Comparison of ENCODE assay signal across 17 mouse cellular contexts in the genomic region with DNA sequence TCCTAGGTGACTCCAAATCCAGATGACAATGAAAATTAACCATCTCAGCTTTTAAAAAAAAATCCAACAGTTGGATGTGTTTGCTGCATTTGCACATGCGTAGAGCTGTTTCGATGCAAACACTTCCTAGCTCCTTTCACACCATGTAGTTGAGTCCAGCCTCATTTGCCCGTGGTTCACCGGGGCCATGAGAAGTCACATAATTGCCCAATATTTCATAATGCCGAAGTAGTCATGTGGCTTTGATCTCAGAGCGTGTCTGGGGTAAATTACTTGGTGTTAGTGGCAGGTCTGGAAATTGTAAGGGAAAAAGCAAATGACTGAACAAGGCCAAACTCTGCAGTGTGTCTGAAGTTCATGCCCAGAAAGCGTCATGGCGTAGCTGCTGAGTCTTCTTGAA.
"Had no signal": no experiment of that assay in that cellular context is flagged by ENCODE, and none has a peak within 500 bp of the region (broad histone marks: within the 10 kb centered on the region; RNA-seq: fewer than 3 reads in every experiment).

No protein-coding gene starts in this region.

- H3K36me3 ChIP-seq: limb, embryonic 12.5 days; liver, embryonic 13.5 days; lung, embryonic 15.5 days; midbrain, embryonic 12.5 days; neural tube, embryonic 13.5 days had no signal

- H3K9ac ChIP-seq: limb, embryonic 12.5 days; liver, embryonic 13.5 days; liver, postnatal 0 days; lung, embryonic 15.5 days; midbrain, embryonic 12.5 days; neural tube, embryonic 13.5 days had no signal

- H3K27me3 ChIP-seq: limb, embryonic 12.5 days; liver, embryonic 13.5 days; lung, embryonic 15.5 days; midbrain, embryonic 12.5 days; neural tube, embryonic 13.5 days had no signal

- ATAC-seq: liver, postnatal 0 days; midbrain, embryonic 16.5 days had no signal

- H3K27ac ChIP-seq: left cerebral cortex, adult 2 months; limb, embryonic 12.5 days; liver, embryonic 13.5 days; lung, embryonic 15.5 days; macrophage; midbrain, embryonic 12.5 days; neural tube, embryonic 13.5 days had no signal

- H3K4me3 ChIP-seq: left cerebral cortex, adult 2 months; limb, embryonic 12.5 days; liver, embryonic 13.5 days; lung, embryonic 15.5 days; midbrain, embryonic 12.5 days; neural tube, embryonic 13.5 days had no signal

- H3K9me3 ChIP-seq: limb, embryonic 12.5 days; liver, embryonic 13.5 days; lung, embryonic 15.5 days; midbrain, embryonic 12.5 days; neural tube, embryonic 13.5 days had no signal

- H3K4me1 ChIP-seq: limb, embryonic 12.5 days had no signal

- DNase-seq: kidney, postnatal 25 days; liver; liver, embryonic 13.5 days; liver, postnatal 0 days; lung, postnatal 14 days; retina, postnatal 1 day; right cerebral cortex, postnatal 4 days; spleen, adult 18-20 months; thymus, adult 18-20 months; thymus, postnatal 14 days had no signal

- H3K4me2 ChIP-seq: limb, embryonic 12.5 days; liver, embryonic 13.5 days; lung, embryonic 15.5 days; midbrain, embryonic 12.5 days; neural tube, embryonic 13.5 days had no signal
